Mouse (Mus musculus) intestine, postnatal 0 days (tissue): ENCODE data around the gene Iqch. TPM values are rescaled to one million over a fixed set of nuclear protein-coding genes. Genes with fewer than 3 reads are reported as not detected.

Experiments
- ATAC-seq: fragments of 200-750 bp; cut with Nextera tagmentation; 2 replicates; pipeline ENCODE4 v1.8.0; 2017; ENCODE audit warnings: mild to moderate bottlenecking, moderate TSS enrichment, moderate library complexity
- H3K27ac ChIP-seq: fragments of 300-500 bp; sonication (generic); 2 replicates; pipeline ENCODE4 v1.5.1; 2014; ENCODE audit warnings: mild to moderate bottlenecking, low read depth, low read length, moderate library complexity
- H3K27me3 ChIP-seq: fragments of 300-500 bp; sonication (generic); replicated peaks from 2 replicates; pipeline ENCODE4 v1.6.1; 2014; ENCODE audit warnings: low read length, mixed read lengths; ENCODE audit not compliant: control insufficient read depth, insufficient read depth
- H3K36me3 ChIP-seq: fragments of 300-500 bp; sonication (generic); 2 replicates; pipeline ENCODE4 v1.6.1; 2014; ENCODE audit warnings: mild to moderate bottlenecking, moderate library complexity; ENCODE audit not compliant: control insufficient read depth, insufficient read depth
- H3K4me1 ChIP-seq: fragments of 300-500 bp; sonication (generic); replicated peaks from 2 replicates; pipeline ENCODE4 v1.6.1; 2014; ENCODE audit warnings: antibody characterized with exemption, low read length, mixed read lengths; ENCODE audit not compliant: control insufficient read depth, insufficient read depth
- H3K4me2 ChIP-seq: fragments of 300-500 bp; sonication (generic); replicated peaks from 2 replicates; pipeline ENCODE4 v1.6.1; 2014; ENCODE audit warnings: low read depth, mild to moderate bottlenecking, moderate library complexity
- H3K4me3 ChIP-seq: fragments of 300-500 bp; sonication (generic); 2 replicates; pipeline ENCODE4 v1.5.1; 2014; ENCODE audit warnings: low read depth, low read length
- H3K9ac ChIP-seq: fragments of 300-500 bp; sonication (generic); 2 replicates; pipeline ENCODE4 v1.6.1; 2014; ENCODE audit warnings: mild to moderate bottlenecking, low read depth, low read length
- H3K9me3 ChIP-seq: fragments of 300-500 bp; sonication (generic); 2 replicates; pipeline ENCODE4 v1.6.1; 2016; ENCODE audit warnings: mixed run types; ENCODE audit not compliant: control insufficient read depth
- CTCF ChIP-seq: sonication (generic); IDR thresholded peaks from 2 replicates; pipeline ENCODE4 v1.5.1; 2016; ENCODE audit warnings: low read depth, mild to moderate bottlenecking, control low read depth, antibody characterized with exemption, moderate library complexity
- WGBS: fragments of 180-500 bp; shearing (Covaris S2); extraction: QIAGEN DNeasy Blood & Tissue Kit; methylation state at CpG from one replicate; pipeline ENCODE4 v1.1.7; 2014; 5-methylcytosine and 5-hydroxymethylcytosine counted together
- polyA plus RNA-seq: library from polyadenylated mRNA; unstranded; fragments of >200 nt; fragmentation: Nextera tagmentation; extraction: Ambion mirVana; gene quantifications from 2 replicates; pipeline ENCODE4 v1.2.1, GENCODE M21; 2015

The Iqch gene
- polyA plus RNA-seq, 1 experiment from 2014 or later = not detected

DNA sequence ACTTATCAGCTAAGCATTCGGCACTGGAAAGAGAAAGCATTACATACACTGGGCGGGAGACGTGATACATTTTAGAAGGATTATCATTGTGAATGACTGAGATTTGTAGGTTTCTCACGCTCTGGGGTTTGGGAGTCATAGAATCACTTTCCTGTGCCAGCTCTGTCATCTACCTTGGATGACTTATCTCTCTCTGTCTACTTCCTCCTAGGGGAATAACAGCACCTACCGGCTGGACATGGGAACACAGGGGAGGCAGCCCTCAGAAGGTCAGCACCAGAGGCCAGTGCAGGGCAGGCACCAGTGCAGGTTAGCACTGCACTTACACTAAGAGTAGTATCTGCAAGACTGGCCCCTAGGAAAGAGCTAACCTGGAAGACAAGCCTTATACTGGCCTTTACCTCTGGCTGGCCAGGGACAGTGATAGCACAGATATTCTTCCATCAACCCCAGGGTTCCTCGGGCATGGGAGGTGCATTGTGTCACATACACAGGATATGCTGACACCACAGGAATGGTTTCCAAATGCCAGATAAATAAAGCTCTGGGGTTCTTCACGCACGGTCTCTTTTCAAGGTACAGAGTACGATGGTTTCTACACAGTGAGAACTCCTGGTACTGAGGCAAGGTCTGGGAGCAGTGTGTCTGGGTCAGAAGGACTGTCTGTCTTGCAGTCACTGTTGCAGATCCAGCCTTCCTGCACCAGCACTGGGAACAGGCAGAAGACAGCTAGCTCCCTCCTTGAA, 69.2 kb downstream of the Iqch start:
- Histone ChIP-seq H3K27ac (no peak overlapping the region), H3K4me1 (no peaks in the 10 kb centered on the region), H3K4me2 (no peak overlapping the region), H3K27me3 (no peaks in the 10 kb centered on the region), H3K36me3 (no peaks in the 10 kb centered on the region), H3K4me3 (no peak overlapping the region), H3K9ac (no peak overlapping the region), H3K9me3 (no peaks in the 10 kb centered on the region)
- WGBS = 59% methylated on average over 9 of the region's 9 CpGs
- ATAC-seq = no peak
- TF ChIP-seq CTCF = peak; percentile 58

DNA sequence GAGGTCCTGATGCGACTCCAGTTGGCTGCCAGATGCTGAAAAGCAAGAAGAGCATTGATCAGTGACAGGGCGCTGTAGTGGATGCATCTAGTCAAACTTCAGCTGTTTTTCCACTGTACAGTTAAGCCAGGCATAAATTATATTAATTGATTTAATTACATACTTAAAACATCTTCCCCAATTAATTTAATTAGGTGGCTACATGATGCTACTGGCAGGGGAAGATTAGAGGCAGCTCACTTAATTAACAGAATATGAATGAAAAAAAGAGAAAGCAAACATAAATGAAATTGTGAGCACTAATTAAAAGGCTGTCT, 78.4 kb downstream of the Iqch start:
- H3K9me3 ChIP-seq = no peaks in the 10 kb centered on the region
- no peak for ATAC-seq
- no peaks in the 10 kb centered on the region for H3K4me1 ChIP-seq
- H3K9ac ChIP-seq = no peak overlapping the region
- H3K27me3 ChIP-seq = no peaks in the 10 kb centered on the region
- no peak overlapping the region for H3K4me2 ChIP-seq
- TF ChIP-seq CTCF = no peak
- 90% methylated on average over 2 of the region's 2 CpGs for WGBS
- no peak overlapping the region for H3K4me3 ChIP-seq
- H3K36me3 ChIP-seq = no peaks in the 10 kb centered on the region
- H3K27ac ChIP-seq = no peak overlapping the region

DNA sequence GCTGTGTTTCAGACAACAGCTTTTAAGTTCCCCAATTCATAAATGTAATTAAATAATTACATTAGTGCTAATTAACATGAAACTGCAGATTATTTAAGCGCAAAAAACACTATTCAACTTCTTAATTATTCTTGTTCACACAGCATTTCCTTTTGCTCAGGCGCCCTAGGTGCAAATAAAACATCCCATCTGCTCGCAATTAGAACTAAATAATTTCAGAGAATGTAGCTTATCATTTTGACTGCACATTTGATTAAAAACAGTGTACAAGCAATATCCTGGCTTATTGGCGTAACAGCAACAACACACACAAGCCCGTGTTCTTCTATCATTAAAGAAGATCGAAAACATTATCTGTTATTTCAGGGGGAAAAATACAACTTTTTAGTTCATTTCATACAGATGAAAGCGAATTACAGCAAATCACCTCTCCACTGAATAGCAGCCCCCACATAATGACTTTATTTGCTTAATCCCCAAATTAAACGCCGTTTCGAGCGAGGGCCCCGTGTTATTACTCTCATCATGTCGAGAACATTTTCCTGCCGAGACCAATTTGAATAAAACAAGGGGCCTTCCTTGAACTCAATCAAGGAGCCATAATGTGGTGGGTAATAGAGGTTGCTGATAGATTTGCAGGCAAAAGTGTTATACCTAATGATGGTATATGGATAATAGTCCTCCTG, 78.9 kb downstream of the Iqch start:
- H3K4me2 ChIP-seq = no peak overlapping the region
- H3K4me1 ChIP-seq = no peaks in the 10 kb centered on the region
- ATAC-seq = no peak
- H3K36me3 ChIP-seq = no peaks in the 10 kb centered on the region
- TF ChIP-seq CTCF = no peak
- no peak overlapping the region for H3K27ac ChIP-seq
- no peaks in the 10 kb centered on the region for H3K27me3 ChIP-seq
- 88% methylated on average over 14 of the region's 14 CpGs for WGBS
- H3K9ac ChIP-seq = no peak overlapping the region
- H3K9me3 ChIP-seq = no peaks in the 10 kb centered on the region
- no peak overlapping the region for H3K4me3 ChIP-seq

DNA sequence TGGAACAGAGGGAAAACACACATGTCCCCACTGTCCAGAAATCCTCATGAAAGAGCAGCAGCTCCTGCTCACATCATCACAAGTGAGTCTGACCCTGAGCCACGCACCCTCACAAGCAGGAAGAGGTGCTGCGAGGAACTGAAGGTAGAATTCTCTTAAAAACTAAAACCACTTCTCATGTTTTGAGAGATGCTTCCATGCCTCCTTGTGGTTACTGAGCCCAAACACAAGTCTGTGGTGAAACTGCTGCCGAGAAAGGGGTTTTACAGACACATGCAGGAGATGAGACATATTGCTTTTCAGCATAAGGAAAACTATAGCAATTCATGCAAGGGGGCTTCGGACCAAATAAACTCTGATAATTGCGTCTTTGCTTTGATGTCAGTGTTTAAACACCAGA, 89.4 kb downstream of the Iqch start:
- H3K4me3 ChIP-seq = no peak overlapping the region
- H3K9ac ChIP-seq = no peak overlapping the region
- H3K4me2 ChIP-seq = no peak overlapping the region
- WGBS = 47% methylated on average over 5 of the region's 5 CpGs
- no peaks in the 10 kb centered on the region for H3K9me3 ChIP-seq
- H3K27me3 ChIP-seq = no peaks in the 10 kb centered on the region
- no peak overlapping the region for H3K27ac ChIP-seq
- no peaks in the 10 kb centered on the region for H3K4me1 ChIP-seq
- no peaks in the 10 kb centered on the region for H3K36me3 ChIP-seq
- peak; percentile 17; the same call in 1 of the 2 replicates for TF ChIP-seq CTCF
- ATAC-seq = no peak

DNA sequence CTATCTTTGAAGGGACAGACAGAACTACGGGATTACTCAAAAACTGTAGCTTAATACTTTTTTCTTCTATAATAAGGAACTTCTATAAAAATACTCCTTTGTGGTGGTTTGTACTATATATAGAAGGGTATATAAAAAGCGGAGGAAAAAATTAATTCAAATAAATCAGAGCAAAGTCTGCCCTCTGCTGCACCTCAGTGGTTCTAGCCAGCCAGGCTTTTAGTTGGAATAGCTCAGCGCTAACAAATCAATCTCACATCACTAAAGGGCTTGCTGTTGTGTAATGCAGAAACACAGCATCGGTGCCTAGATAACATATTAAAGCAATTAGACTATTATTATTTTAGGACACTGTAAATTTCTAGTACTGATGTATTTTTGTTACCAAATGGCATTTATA, 91.3 kb downstream of the Iqch start:
- no peaks in the 10 kb centered on the region for H3K36me3 ChIP-seq
- ATAC-seq = no peak
- TF ChIP-seq CTCF = no peak
- no peaks in the 10 kb centered on the region for H3K9me3 ChIP-seq
- H3K4me3 ChIP-seq = no peak overlapping the region
- H3K4me2 ChIP-seq = no peak overlapping the region
- no peaks in the 10 kb centered on the region for H3K4me1 ChIP-seq
- H3K27ac ChIP-seq = no peak overlapping the region
- WGBS = 75% methylated on average over 4 of the region's 4 CpGs
- H3K27me3 ChIP-seq = no peaks in the 10 kb centered on the region
- no peak overlapping the region for H3K9ac ChIP-seq

DNA sequence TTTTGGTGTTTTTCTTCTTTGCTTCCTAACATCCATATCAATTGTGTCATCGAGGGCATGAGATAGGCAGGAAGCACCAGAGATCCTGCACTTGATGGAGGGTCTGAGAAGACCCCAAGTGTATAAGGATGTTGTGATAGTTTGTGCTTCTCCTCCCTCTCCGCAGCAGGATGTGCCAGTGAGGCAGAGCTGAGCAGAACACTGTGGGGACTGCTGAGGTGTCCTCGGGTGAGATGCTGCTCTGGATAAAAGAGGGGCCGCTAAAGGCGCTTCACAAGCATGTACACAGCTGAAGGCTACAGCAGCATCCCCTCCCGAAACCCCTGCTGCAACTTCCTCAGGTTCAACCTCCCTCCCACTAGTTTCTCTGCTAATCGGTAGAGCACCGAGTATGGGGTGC, 95.2 kb downstream of the Iqch start:
- TF ChIP-seq CTCF = no peak
- no peak overlapping the region for H3K4me2 ChIP-seq
- no peaks in the 10 kb centered on the region for H3K27me3 ChIP-seq
- H3K4me3 ChIP-seq = no peak overlapping the region
- no peak overlapping the region for H3K27ac ChIP-seq
- H3K9me3 ChIP-seq = no peaks in the 10 kb centered on the region
- no peaks in the 10 kb centered on the region for H3K4me1 ChIP-seq
- no peaks in the 10 kb centered on the region for H3K36me3 ChIP-seq
- no peak overlapping the region for H3K9ac ChIP-seq
- WGBS = 70% methylated on average over 8 of the region's 8 CpGs
- ATAC-seq = no peak
